Mouse (Mus musculus) E14TG2a.4 (cell line): ENCODE data around the gene Arl6ip6.

ENCODE experiments used
- CTCF ChIP-seq: conservative IDR thresholded peaks from 2 replicates; pipeline ENCODE4 v1.5.1; 2014; ENCODE audit warnings: low read length
- POU5F1 ChIP-seq: IDR thresholded peaks from 2 replicates; pipeline ENCODE4 v1.6.1; 2014; ENCODE audit warnings: low read length, borderline replicate concordance

DNA sequence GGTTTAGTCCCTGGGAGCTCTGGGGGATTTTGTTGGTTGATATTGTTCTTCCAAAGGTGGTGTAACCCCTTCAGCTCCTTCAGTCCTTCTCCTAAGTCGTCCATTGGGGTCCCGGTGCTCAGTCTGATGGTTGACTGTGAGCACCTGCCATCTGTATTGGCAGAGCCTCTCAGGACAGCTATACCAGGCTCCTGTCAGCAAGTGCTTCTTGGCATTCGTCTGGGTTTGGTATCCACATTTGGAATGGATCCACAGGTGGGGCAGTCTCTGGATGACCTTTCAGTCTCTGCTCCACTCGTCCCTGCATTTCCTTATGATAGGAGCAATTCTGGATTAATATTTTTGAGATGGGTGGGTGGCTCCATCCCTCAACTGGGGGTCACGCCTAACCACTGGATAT, 30.7 kb downstream of the Arl6ip6 start:
- TF ChIP-seq CTCF (no peak), POU5F1 (no peak)
